Mouse (Mus musculus) thymus, postnatal 4 days (tissue): ENCODE measurements around the gene Ube2z.

ENCODE experiments used
- DNase-seq: peaks from one replicate; pipeline ENCODE4 v3.0.0; 2021

Gene Ube2z

GRCm38 (mm10) chr11:96050854-96051253 is 14.3 kb downstream of the Ube2z start:
- DNase-seq = no peak

DNA sequence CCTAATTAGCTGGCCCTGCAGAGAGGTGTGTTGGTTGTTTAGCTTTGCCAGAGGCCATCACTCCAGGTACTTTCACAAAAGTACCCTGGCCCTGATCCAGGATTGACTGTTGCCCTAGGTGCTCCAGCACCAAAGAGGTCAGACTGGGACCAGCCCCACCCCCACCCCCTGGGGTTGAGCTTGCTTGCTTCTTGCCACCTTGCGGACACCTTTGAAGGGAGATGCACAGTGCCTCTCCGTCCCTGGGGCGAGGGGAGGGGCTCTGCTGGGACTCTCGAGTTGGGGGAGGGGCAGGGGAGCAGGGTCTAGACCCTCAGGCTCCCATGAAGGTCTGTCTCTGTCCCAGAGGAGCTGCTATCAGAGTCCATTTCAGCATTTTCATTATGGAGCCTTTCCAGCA is 15.2 kb downstream of the Ube2z start:
- DNase-seq = peak; percentile 22

- DNase-seq = no peak
These were observed 17.5 kb downstream of the Ube2z start for GRCm38 (mm10) chr11:96047469-96048373.

DNA sequence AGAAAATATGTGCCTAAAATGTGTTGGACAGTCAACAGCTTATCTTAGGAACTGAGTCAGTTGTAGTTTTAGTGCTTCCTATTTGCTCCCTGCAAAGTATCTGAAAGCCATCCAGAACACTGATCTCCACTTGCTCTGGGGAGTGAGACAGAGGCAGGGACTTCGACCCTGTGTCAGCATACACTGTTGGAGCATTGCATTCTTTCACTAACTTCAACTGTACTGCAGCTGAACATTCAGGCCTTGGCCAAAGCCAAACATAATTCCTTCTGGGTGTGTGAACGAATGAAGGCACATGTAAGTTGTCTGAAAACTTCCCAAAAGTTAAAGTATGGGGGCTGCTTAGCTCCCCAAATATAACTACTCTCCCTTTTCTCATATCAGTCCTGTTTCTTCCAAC is 18.4 kb downstream of the Ube2z start:
- DNase-seq = no peak

DNA sequence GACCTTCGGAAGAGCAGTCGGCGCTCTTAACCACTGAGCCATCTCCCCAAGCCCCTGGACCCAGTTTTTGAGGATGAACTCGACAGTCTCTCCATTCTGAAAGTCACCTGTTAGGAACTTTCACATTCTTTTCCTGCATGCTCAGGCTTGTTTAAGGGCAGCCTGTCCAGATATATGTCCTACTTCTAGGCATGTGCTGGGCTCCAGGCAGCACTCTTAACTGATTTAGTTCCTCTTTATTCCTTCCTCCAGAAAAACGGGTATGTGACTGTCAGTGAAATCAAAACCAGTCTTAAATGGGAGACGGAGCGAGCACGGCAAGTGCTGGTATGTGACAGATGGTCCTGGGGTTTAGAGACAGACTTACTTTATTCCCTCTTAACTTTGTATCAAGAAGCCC is 19.2 kb downstream of the Ube2z start:
- DNase-seq = no peak

DNA sequence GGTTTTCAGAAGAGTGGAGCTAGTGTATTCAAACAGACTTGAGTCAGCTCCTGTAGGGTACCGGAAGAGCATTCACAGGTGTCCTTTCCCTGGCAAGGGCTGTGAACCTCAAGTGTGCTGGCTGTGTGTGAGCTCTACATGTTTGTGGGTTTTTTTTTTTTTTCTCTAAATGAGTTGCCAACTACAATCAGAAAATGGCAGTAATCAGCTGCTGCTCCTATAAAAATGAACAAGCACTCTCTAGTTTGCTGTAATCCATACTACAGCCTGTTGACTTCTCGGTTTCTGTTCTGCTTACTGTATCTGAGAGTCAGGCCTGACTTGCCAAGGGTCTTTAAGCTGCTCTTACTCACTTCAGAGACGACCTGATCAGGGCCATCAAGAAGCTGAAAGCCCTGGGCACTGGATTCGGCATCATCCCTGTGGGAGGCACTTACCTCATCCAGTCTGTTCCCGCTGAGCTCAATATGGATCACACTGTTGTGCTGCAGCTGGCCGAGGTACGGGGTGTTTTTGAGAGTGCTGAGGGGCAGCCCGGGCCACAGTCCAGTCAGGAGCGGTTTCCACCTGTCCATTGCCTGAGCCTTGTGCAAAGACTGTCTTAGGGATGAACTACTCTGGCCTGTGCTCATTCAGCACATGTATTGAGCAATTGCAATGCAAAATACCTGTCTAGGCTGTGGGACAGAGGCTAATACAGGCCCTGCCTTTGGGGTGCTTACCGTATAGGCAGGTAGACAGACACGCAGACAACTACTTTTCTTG is 20.2 kb downstream of the Ube2z start:
- no peak for DNase-seq

- DNase-seq = no peak
These were observed 26.6 kb downstream of the Ube2z start for GRCm38 (mm10) chr11:96038560-96038959.

GRCm38 (mm10) chr11:96037499-96037898 is 27.7 kb downstream of the Ube2z start:
- no peak for DNase-seq

- DNase-seq = no peak
These were observed 30.1 kb downstream of the Ube2z start for GRCm38 (mm10) chr11:96035133-96035532.

GRCm38 (mm10) chr11:96034596-96035052 is 30.6 kb downstream of the Ube2z start, which contains the start of gene Snf8:
TSS of gene Snf8 (plus strand) at chr11:96034885.
- peak; percentile 97 for DNase-seq

- no peak for DNase-seq
These were observed 31.1 kb downstream of the Ube2z start for GRCm38 (mm10) chr11:96034116-96034515.

- no peak for DNase-seq
These were observed 31.9 kb downstream of the Ube2z start for GRCm38 (mm10) chr11:96033264-96033663.

DNA sequence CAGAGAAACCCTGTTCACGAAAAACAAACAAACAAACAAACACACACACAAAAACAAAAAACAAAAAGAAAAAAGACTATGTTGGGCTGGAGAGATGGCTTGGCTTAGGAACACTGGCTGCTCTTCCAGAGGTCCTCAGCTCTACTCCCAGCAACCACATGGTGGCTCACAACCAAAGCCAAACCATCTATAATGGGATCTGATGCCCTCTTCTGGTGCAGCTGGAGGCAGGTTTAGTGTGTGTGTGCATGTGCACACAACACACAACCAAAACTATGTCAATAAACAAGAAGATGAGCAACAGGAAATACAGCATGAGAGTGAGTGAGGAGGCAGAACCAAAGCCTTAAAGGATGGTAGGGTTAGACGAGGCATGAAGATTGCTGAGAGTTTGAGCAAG is 33.5 kb downstream of the Ube2z start:
- DNase-seq = no peak

DNA sequence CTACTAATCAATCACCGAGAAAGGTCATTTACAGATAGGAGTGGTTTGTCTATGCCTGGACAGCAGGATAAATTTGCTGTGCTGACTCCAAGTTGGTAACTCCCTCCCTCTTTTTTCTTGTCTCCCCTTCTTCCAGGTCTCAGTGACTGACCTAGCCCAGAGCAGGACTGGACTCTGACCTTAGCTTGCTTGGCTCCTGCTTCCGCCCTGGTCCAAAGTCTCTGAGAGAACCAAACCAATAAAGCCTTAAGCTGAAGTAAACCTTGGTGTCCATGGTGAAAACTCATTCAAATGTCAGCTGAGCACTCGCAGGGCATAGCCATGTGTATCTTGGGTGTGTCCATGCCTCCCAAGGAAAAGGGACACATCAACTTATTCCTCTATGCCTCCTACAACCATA is 34.6 kb downstream of the Ube2z start:
- no peak for DNase-seq

DNA sequence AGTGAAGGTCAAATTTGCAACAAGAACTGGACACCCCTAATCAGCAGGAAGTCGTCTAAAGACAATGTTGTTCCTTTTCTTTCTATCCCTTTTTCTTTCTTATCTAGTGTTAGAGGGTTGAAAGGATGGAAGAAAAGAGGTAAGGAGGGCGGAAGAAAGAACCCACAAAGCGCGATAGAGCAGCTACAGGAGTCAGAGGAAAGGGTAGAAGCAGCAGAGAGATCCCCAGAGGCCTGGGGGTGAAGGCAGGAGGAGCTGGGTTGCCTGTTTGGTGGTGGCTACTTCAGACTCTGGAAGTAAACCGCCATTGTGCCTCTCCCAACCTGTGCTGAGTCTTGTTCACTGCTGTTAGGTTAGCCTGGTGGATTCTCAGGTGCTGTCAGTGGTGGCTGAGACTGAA is 37.1 kb downstream of the Ube2z start:
- DNase-seq = no peak

GRCm38 (mm10) chr11:96020622-96021021 is 44.6 kb downstream of the Ube2z start:
- no peak for DNase-seq

GRCm38 (mm10) chr11:96017941-96018351 is 47.2 kb downstream of the Ube2z start:
- DNase-seq = no peak

DNA sequence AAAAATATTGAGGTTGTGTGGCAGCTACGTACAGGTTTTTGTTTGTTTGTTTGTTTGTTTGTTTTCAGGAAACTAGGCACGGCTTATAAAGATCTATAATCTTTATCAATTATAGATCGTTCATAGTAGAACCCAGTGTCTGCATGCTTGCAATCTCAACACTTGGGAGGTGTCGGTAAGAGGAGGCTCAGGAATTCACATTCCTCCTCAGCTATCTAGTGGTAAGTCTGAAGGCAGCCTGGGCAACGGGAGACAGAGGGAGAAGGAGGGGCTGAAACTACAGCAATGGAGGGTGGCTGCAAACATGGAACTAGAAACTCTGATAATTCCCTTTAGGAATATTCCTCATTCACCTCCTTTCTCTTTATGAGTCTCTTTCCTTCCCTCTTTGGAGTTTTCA is 49.8 kb downstream of the Ube2z start:
- no peak for DNase-seq

- DNase-seq = no peak
These were observed 53.2 kb downstream of the Ube2z start for GRCm38 (mm10) chr11:96011982-96012381.

- DNase-seq = no peak
These were observed 56.4 kb downstream of the Ube2z start for GRCm38 (mm10) chr11:96008827-96009226.

GRCm38 (mm10) chr11:96007516-96008235 is 57.5 kb downstream of the Ube2z start:
- DNase-seq = peak; percentile 24

- DNase-seq = peak; percentile 53
These were observed 58.2 kb downstream of the Ube2z start for GRCm38 (mm10) chr11:96006852-96007515.
